Mouse (Mus musculus): ENCODE data around the gene Ndufaf5.

DNA sequence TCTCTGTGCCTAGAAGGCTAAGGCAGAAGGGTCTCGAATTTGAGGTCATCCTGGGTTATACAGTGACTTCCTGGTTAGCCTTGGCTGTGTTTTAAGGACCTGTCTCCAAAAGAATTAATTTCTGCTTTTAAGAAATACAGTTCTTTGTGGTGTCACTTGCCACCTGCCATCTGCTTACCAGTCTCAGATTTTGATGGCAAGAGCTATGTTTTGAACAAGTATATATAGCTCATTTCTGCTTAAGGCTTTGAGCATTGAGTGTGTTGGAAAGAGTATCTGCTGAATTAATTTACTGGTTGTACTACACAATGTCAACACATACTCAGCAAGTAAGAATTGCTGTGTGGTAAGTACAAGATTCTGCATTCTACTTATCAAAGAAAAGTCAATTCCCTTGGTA lies 59.8 kb downstream of the Ndufaf5 start:
- TF ChIP-seq POLR2A (IDR thresholded peaks at IDR 0.05; ENCODE audit: control insufficient read depth, extremely low read depth, insufficient read depth, low read length, poor library complexity) (no peak), CTCF (IDR thresholded peaks at IDR 0.05; ENCODE audit: borderline replicate concordance, control insufficient read depth, extremely low read depth, insufficient read depth, low read length, poor library complexity) (no peak)

Data from thymus, adult 2 months (tissue).